Mouse (Mus musculus): ENCODE results near the gene Srd5a3. TPM values are rescaled to one million over a fixed set of nuclear protein-coding genes. Genes with fewer than 3 reads are reported as not detected.

Gene Srd5a3
- polyA plus RNA-seq, 1 experiment from 2014 or later = 14.7 TPM

DNA sequence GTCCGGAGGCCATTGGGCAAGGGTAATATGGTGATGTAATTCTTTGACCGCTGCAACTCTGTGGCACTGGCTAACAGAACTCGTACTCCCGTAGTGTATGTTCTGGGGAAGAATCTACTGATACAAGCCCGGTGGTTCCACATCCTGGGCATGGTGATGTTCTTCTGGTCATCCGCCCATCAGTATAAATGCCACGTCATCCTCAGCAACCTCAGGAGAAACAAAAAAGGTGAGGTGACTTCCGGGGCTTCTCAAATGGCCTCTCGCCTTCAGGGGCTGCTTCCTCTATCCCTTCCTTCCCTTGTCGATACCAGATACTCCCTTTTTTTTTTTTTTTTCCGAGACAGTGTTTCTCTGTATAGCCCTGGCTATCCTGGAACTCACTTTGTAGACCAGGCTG lies 13.4 kb downstream of the Srd5a3 start:
- Histone ChIP-seq H3K4me3 (replicated peaks) (no peak overlapping the region), H3K27me3 (no peaks in the 10 kb centered on the region), H3K9ac (no peak overlapping the region), H3K9me3 (replicated peaks) (no peaks in the 10 kb centered on the region), H3K36me3 (replicated peaks) (peaks cover 9% of the 10 kb centered on the region; the same call in 1 of the 2 replicates), H3K4me2 (no peak overlapping the region), H3K4me1 (replicated peaks) (no peaks in the 10 kb centered on the region), H3K27ac (replicated peaks) (no peak overlapping the region)
- WGBS (ENCODE audit: insufficient replicate concordance) = 74% methylated on average over 11 of the region's 11 CpGs
- ATAC-seq (ENCODE audit: insufficient read depth) = no peak

DNA sequence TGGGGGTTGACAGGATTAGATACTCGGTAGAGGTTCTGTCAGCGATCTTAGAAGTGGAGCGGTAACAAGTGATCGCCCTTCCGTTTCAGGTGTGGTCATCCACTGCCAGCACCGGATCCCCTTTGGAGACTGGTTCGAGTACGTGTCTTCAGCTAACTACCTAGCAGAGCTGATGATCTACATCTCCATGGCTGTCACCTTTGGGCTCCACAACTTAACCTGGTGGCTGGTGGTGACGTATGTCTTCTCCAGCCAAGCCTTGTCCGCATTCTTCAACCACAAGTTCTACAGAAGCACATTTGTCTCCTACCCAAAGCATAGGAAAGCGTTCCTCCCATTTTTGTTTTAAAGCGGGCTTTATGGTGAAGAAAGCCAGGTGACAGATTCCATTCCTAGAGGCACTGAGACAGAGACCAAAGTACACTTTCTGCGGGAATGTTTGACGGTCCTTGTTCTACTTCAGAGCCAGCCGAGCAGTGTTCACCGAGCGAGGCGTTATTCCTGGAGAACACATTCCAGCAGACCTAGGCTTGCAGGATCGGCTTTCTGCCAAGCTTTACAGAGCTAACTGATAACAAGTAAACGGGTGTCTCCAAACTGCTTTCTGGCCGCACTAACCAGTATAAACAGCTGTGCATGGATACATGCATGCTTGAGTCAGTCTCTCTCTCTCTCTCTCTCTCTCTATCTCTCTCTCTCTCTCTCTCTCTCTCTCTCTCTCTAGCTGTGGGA lies 14.5 kb downstream of the Srd5a3 start:
- no peak for ATAC-seq (ENCODE audit: insufficient read depth)
- 75% methylated on average over 21 of the region's 21 CpGs for WGBS (ENCODE audit: insufficient replicate concordance)

DNA sequence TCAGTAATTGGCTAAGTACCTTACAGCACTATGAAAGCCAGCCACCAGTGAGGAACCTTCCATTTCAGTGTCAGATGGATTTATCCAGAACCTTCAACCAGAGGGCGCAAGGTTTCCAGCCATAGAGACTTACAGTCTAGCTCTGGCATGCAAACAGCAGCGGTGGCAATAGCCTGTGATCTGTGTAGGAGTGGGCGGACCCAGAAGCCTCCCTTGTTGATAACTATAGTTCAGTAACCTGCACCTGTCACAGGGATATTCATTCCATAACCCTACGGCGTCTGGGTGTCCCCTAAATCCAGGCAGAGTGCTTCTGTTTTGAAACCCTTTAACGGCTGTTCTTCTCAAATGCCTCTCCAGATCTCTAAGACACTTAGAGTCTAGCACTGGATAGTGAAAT lies 19.5 kb downstream of the Srd5a3 start:
- H3K36me3 ChIP-seq (replicated peaks) = no peaks in the 10 kb centered on the region; the same call in 1 of the 2 replicates
- peaks cover 24% of the 10 kb centered on the region for H3K4me1 ChIP-seq (replicated peaks)
- no peak overlapping the region for H3K4me2 ChIP-seq
- WGBS (ENCODE audit: insufficient replicate concordance) = 68% methylated on average over 6 of the region's 6 CpGs
- no peaks in the 10 kb centered on the region for H3K9me3 ChIP-seq (replicated peaks)
- H3K27me3 ChIP-seq = no peaks in the 10 kb centered on the region
- no peak for ATAC-seq (ENCODE audit: insufficient read depth)
- no peak overlapping the region for H3K9ac ChIP-seq
- H3K4me3 ChIP-seq (replicated peaks) = no peak overlapping the region
- H3K27ac ChIP-seq (replicated peaks) = no peak overlapping the region

More for the DNA sequence above, 14.5 kb downstream of the Srd5a3 start:
- Histone ChIP-seq H3K27ac (replicated peaks) (no peak overlapping the region), H3K4me3 (replicated peaks) (no peak overlapping the region), H3K4me2 (no peak overlapping the region), H3K36me3 (replicated peaks) (peaks cover 9% of the 10 kb centered on the region; the same call in 1 of the 2 replicates), H3K27me3 (no peaks in the 10 kb centered on the region), H3K9me3 (replicated peaks) (no peaks in the 10 kb centered on the region), H3K9ac (no peak overlapping the region), H3K4me1 (replicated peaks) (no peaks in the 10 kb centered on the region)

DNA sequence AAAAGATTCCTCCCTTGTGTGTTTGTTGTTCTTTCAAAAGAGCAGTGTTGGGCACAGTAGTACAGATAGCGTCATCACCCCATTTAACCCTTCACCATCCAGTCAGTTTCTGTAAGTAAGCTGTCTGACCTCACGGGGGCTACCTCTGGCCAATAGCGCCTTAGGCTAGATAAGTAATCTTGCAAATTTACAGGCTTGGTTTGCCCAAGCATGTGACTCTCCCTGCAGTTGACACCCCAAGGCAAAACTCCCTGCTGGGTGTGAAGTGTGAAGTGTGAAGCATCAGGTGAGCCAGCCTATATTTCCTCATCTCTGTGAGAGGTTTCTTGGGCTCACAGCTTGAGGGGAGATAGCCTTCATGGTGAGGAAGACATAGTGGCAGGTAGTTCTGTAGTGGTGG lies 20.0 kb downstream of the Srd5a3 start:
- Histone ChIP-seq H3K9me3 (replicated peaks) (no peaks in the 10 kb centered on the region), H3K4me3 (replicated peaks) (no peak overlapping the region), H3K9ac (no peak overlapping the region), H3K4me1 (replicated peaks) (peaks cover 24% of the 10 kb centered on the region), H3K27me3 (no peaks in the 10 kb centered on the region), H3K27ac (replicated peaks) (no peak overlapping the region), H3K36me3 (replicated peaks) (no peaks in the 10 kb centered on the region; the same call in 1 of the 2 replicates), H3K4me2 (no peak overlapping the region)
- 33% methylated on average over 3 of the region's 3 CpGs for WGBS (ENCODE audit: insufficient replicate concordance)
- no peak for ATAC-seq (ENCODE audit: insufficient read depth)

DNA sequence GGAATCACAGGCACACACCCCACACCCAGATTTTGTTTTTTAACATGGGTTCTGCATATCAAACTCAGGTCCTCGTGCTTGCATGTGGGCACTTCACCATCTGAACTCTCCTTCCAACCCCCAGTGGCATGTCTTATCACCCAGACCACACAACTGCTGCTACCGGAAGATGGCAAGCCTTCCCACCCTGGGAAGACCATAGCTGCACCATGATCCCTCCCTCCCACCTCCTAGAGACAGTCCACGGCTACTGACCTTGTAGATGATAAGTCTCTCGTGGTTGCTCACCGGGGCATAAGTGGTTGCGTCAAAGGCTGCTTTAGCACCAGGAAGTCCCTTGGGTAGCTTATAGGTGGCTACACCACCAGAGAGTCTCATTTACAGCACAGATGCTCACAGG lies 21.4 kb downstream of the Srd5a3 start:
- Histone ChIP-seq H3K36me3 (replicated peaks) (no peaks in the 10 kb centered on the region), H3K4me3 (replicated peaks) (no peak overlapping the region), H3K9ac (no peak overlapping the region), H3K4me2 (no peak overlapping the region; the same call in 1 of the 2 replicates), H3K27ac (replicated peaks) (no peak overlapping the region), H3K9me3 (replicated peaks) (no peaks in the 10 kb centered on the region), H3K27me3 (no peaks in the 10 kb centered on the region), H3K4me1 (replicated peaks) (peaks cover 24% of the 10 kb centered on the region)
- 25% methylated on average over 6 of the region's 6 CpGs for WGBS (ENCODE audit: insufficient replicate concordance)
- peak; percentile 71 for ATAC-seq (ENCODE audit: insufficient read depth)

DNA sequence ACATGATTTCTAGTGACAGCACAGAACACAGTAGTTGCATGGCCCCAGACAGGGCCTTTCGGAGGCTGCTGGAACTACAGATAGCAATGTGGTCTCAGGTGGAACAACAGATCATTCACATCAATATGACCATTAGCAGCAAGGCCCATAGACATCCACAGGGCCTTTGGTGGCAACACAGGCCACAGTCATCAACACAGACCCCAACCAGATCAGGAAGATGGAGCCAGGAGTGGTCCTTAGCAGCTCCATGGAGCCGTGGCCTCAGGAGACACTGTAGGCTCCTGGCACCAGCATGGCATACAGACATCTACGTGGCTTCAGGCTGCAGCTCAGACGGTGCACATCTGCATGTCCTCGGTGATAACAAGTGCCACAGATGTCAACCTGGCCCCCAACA lies 22.9 kb downstream of the Srd5a3 start:
- H3K9ac ChIP-seq = no peak overlapping the region
- WGBS (ENCODE audit: insufficient replicate concordance) = 34% methylated on average over 5 of the region's 5 CpGs

DNA sequence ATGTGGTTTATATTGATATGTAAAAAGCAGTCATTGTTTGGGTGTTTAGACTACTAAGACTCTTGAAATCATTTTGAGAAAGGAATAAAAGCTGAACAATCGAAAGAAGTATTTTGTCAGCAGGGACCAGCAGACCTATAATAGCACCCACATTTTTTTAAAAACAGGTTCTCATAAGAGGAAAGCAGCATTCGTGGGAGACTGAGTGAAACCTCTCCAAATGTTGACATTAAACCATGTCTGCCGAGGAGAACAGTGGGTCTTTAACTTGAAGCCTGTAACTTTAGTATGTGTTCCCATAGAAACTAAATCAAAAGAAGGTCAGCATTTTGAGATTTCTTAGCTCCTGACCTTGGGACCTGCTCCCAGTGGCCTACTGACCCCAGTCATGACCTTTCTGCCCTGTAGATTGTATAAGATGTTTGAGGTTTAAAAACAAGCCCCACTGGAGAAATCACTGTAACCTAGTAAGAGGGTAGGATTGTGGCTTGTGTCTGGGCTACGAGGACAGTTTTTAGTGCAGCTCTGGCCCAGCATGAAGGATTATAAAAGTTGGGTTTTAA lies 23.8 kb downstream of the Srd5a3 start:
- no peak overlapping the region for H3K9ac ChIP-seq
- no peak for ATAC-seq (ENCODE audit: insufficient read depth)

More for the DNA sequence above, 22.9 kb downstream of the Srd5a3 start:
- Histone ChIP-seq H3K4me2 (no peak overlapping the region), H3K36me3 (replicated peaks) (no peaks in the 10 kb centered on the region), H3K9me3 (replicated peaks) (no peaks in the 10 kb centered on the region), H3K4me1 (replicated peaks) (peaks cover 24% of the 10 kb centered on the region), H3K27ac (replicated peaks) (no peak overlapping the region), H3K27me3 (no peaks in the 10 kb centered on the region), H3K4me3 (replicated peaks) (no peak overlapping the region)
- ATAC-seq (ENCODE audit: insufficient read depth) = no peak

DNA sequence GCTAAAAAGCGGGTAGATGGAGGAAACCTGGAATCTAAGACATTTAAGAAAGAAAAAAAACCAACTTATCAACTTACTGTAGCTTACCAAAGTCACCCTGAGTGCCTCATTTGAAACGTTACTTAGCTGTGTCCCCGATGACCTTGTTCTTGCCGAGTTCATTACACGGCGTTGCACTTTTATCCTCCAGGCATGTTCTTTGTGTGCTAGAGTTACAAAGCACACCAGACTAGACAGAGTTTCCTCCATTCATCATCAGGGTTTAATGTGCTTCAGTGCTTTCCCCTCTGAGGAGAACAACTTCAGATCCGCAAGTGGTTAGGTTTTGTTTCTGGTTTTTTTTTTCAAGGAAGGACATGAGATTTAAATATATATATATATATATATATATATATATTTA lies 24.8 kb downstream of the Srd5a3 start:
- Histone ChIP-seq H3K4me3 (replicated peaks) (no peak overlapping the region), H3K9ac (no peak overlapping the region), H3K9me3 (replicated peaks) (no peaks in the 10 kb centered on the region), H3K36me3 (replicated peaks) (no peaks in the 10 kb centered on the region), H3K4me1 (replicated peaks) (peaks cover 24% of the 10 kb centered on the region), H3K27ac (replicated peaks) (no peak overlapping the region), H3K4me2 (no peak overlapping the region), H3K27me3 (no peaks in the 10 kb centered on the region)
- no peak for ATAC-seq (ENCODE audit: insufficient read depth)
- WGBS (ENCODE audit: insufficient replicate concordance) = 77% methylated on average over 7 of the region's 7 CpGs

More for the DNA sequence above, 23.8 kb downstream of the Srd5a3 start:
- peaks cover 24% of the 10 kb centered on the region for H3K4me1 ChIP-seq (replicated peaks)
- no peaks in the 10 kb centered on the region for H3K36me3 ChIP-seq (replicated peaks)
- H3K27ac ChIP-seq (replicated peaks) = no peak overlapping the region
- no peaks in the 10 kb centered on the region for H3K9me3 ChIP-seq (replicated peaks)
- no peak overlapping the region for H3K4me3 ChIP-seq (replicated peaks)
- H3K4me2 ChIP-seq = no peak overlapping the region
- H3K27me3 ChIP-seq = no peaks in the 10 kb centered on the region
- WGBS (ENCODE audit: insufficient replicate concordance) = 51% methylated on average over 4 of the region's 4 CpGs

DNA sequence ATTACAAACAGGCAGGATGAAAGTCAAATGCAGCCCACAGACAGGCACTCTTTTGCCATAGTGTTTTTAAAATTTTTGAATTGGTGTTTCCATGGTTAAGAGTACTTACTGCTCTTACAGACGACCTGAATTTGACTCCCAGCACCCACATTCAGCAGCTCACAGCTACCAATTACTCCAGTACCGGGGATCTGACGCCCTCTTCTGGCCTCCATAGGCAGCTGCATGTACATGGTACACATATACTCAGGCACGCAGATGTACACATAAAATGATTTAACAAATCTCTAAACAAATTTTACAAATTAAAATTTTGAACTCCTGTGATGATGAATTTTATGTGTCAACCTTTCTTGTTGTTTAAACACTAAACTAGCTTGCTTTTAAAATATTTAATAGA lies 30.5 kb downstream of the Srd5a3 start:
- no peaks in the 10 kb centered on the region for H3K4me1 ChIP-seq (replicated peaks)
- no peaks in the 10 kb centered on the region for H3K36me3 ChIP-seq (replicated peaks)
- no peak overlapping the region for H3K4me2 ChIP-seq
- H3K4me3 ChIP-seq (replicated peaks) = no peak overlapping the region
- H3K27me3 ChIP-seq = no peaks in the 10 kb centered on the region
- no peak overlapping the region for H3K27ac ChIP-seq (replicated peaks)
- no peak for ATAC-seq (ENCODE audit: insufficient read depth)
- no peak overlapping the region for H3K9ac ChIP-seq
- WGBS (ENCODE audit: insufficient replicate concordance) = 58% methylated on average over 4 of the region's 4 CpGs
- H3K9me3 ChIP-seq (replicated peaks) = no peaks in the 10 kb centered on the region

DNA sequence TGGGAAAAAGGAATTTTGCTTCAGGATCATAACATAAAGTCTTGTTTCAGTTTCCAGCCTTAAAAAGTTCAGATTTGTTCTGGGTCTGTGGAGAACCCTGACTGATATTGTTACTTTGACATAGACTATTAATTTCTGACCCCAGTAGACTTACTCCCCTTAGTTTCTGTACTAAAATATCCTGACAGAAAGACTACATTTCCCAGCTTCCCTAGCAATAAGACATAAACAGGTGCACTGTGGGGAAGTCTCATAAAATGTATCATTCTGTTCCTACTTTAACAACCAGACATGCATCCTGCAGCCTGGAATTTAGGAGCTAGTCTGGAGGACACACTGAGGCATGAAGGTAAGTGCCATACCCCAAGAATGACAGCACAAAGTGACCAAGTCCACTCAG lies 31.0 kb downstream of the Srd5a3 start:
- H3K9ac ChIP-seq = no peak overlapping the region
- ATAC-seq (ENCODE audit: insufficient read depth) = no peak
- no peak overlapping the region for H3K4me3 ChIP-seq (replicated peaks)
- H3K36me3 ChIP-seq (replicated peaks) = no peaks in the 10 kb centered on the region
- no peak overlapping the region for H3K27ac ChIP-seq (replicated peaks)
- H3K4me1 ChIP-seq (replicated peaks) = no peaks in the 10 kb centered on the region
- H3K9me3 ChIP-seq (replicated peaks) = no peaks in the 10 kb centered on the region
- H3K4me2 ChIP-seq = no peak overlapping the region
- H3K27me3 ChIP-seq = no peaks in the 10 kb centered on the region

DNA sequence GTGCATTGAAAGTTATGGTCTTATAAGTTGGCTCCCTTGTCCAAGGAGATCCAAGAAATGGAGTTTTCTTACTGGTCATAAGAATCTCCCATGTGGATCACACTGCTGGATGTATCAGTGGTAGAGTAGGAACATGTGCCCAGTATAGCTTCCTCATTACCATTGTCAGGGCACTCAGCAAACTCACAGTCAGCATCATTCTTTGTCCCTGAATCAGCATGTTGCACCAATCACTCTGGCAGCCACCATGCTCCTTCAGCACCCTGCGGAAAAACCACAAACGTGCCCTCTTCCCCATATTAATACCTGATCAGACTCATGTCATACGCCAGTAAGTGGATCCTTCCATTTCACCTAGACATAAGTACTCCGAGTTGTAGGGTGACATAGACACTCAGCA lies 35.0 kb downstream of the Srd5a3 start:
- ATAC-seq (ENCODE audit: insufficient read depth) = no peak
- 62% methylated on average over 4 of the region's 4 CpGs for WGBS (ENCODE audit: insufficient replicate concordance)
- no peak overlapping the region for H3K9ac ChIP-seq
- no peak overlapping the region for H3K4me2 ChIP-seq
- no peak overlapping the region for H3K27ac ChIP-seq (replicated peaks)
- H3K9me3 ChIP-seq (replicated peaks) = no peaks in the 10 kb centered on the region
- no peaks in the 10 kb centered on the region for H3K36me3 ChIP-seq (replicated peaks)
- H3K27me3 ChIP-seq = peaks cover 16% of the 10 kb centered on the region; the same call in 1 of the 2 replicates
- no peak overlapping the region for H3K4me3 ChIP-seq (replicated peaks)
- peaks cover 16% of the 10 kb centered on the region for H3K4me1 ChIP-seq (replicated peaks)

Measured in liver, embryonic 15.5 days (tissue).